Mouse (Mus musculus) layer of hippocampus, adult 8-10 months (tissue): Measurements from ENCODE around the gene Olfr716. TPM values are rescaled to one million over a fixed set of nuclear protein-coding genes. Genes with fewer than 3 reads are reported as not detected.
"Not testable (repeated sequence)": the region's sequence is repeated elsewhere in the genome, so short reads cannot be mapped to it uniquely, and the experiment has no call there.

ENCODE experiments used
- DNase-seq, 2 experiments: peaks; one replicate each; pipeline ENCODE4 v3.0.0; 2022; ENCODE audit warnings: low spot score in 2 of 2
- total RNA-seq, 4 experiments: library from RNA; stranded (reverse); gene quantifications; 2 replicates each; pipeline ENCODE4 v1.2.4; 2022

Gene Olfr716
- not detected for total RNA-seq

- not testable (repeated sequence) for DNase-seq
Observed at GRCm38 (mm10) chr7:107138027-107138426, at the start of gene Olfr716. Olfr716 (plus strand) TSS chr7:107138327.

- no peak for DNase-seq
Observed at GRCm38 (mm10) chr7:107092920-107093319, 45.2 kb upstream of the Olfr716 start, which contains the start of gene Olfr17. Olfr17 (plus strand) TSS chr7:107093220.

- not testable (repeated sequence) for DNase-seq
Observed at GRCm38 (mm10) chr7:107110269-107110668, 27.9 kb upstream of the Olfr716 start, which contains the start of gene Olfr715b. Olfr715b (minus strand) TSS chr7:107110369.

GRCm38 (mm10) chr7:107130983-107131382 lies 7.1 kb upstream of the Olfr716 start, which contains the start of gene Olfr715:
Olfr715 (minus strand) TSS chr7:107131083.
- DNase-seq, result not testable (repeated sequence)

- DNase-seq, result no peak
Observed at GRCm38 (mm10) chr7:107166690-107167089, 28.6 kb downstream of the Olfr716 start, which contains the start of gene Nlrp14. Nlrp14 (plus strand) TSS chr7:107166990.

DNA sequence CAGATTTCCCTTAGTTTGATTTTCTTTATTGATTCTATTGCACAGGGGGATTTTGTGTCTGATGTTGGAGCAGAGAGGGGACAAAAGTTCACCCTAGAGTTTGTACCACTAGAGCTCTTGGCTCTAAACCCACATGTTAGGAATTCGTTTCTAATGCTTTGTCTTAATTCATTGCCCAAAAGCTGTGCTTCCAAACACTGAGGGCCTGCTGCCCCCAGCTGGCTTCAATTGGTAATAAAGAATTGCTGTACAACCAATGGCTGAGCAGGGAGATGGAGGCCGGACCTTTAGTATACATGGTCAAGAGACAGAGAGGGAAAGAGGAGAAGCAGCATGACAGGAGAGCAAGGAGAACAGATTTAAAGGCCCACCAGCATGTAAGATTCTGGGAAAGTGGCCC lies 42.3 kb downstream of the Olfr716 start:
- DNase-seq, result no peak

Other genes starting within 250 kb of the Olfr716 start
- gene Olfr707, start 237.1 kb upstream of the Olfr716 start, total RNA-seq, result not detected
- gene Olfr1532-ps1, start 230.3 kb upstream of the Olfr716 start, total RNA-seq, result not detected
- not detected for gene Olfr709-ps1, start 206.1 kb upstream of the Olfr716 start, total RNA-seq
- not detected for gene Olfr710, start 190.0 kb upstream of the Olfr716 start, total RNA-seq
- gene Olfr6, start 174.4 kb upstream of the Olfr716 start, total RNA-seq, result under 1 TPM in 1 of 4 experiments, not detected in 3; 0.12 TPM
- not detected for gene Olfr711, start 162.9 kb upstream of the Olfr716 start, total RNA-seq
- gene Olfr2, start 132.3 kb upstream of the Olfr716 start, total RNA-seq, result not detected
- gene Olfr713, start 107.2 kb upstream of the Olfr716 start, total RNA-seq, result not detected
- not detected for gene Olfr714, start 67.3 kb upstream of the Olfr716 start, total RNA-seq
- gene Olfr17, start 45.1 kb upstream of the Olfr716 start, total RNA-seq, result not detected
- gene Olfr715b, start 28.0 kb upstream of the Olfr716 start, total RNA-seq, result not detected
- gene Olfr715, start 7.2 kb upstream of the Olfr716 start, total RNA-seq, result not detected
- not detected for gene Nlrp14, start 28.7 kb downstream of the Olfr716 start, total RNA-seq
- gene Rbmxl2, start 71.1 kb downstream of the Olfr716 start, total RNA-seq, result not detected
- gene Syt9, start 232.4 kb downstream of the Olfr716 start, total RNA-seq, result 1 to 10 TPM; 4.7 to 6.4 (median 6.0) TPM